Mouse (Mus musculus) spleen, adult 2 months (tissue): ENCODE data around the gene Pcbp3.

Experiments used
- CTCF ChIP-seq: fragments of 200-500 bp; IDR thresholded peaks from 2 replicates; pipeline ENCODE4 v1.5.1; 2011; ENCODE audit warnings: mild to moderate bottlenecking, inconsistent platforms; ENCODE audit not compliant: insufficient read depth, insufficient read length, insufficient replicate concordance; ENCODE audit errors: extremely low read depth
- POLR2A ChIP-seq: fragments of 200-500 bp; IDR thresholded peaks from 2 replicates; pipeline ENCODE4 v1.6.1; 2011; ENCODE audit warnings: low read depth, low read length, inconsistent platforms

GRCm38 (mm10) chr10:76714303-76714702 is 247.4 kb downstream of the Pcbp3 start:
- TF ChIP-seq CTCF (no peak), POLR2A (no peak)
